Mouse (Mus musculus) kidney, adult 18-20 months (tissue): ENCODE data around the gene Mon2.
"Not testable (repeated sequence)": the region's sequence is repeated elsewhere in the genome, so short reads cannot be mapped to it uniquely, and the experiment has no call there.

Experiments used
- DNase-seq: peaks from one replicate; pipeline ENCODE4 v3.0.0; 2021

Mon2 gene

GRCm38 (mm10) chr10:123057082-123057481 is 19.2 kb downstream of the Mon2 start:
- no peak for DNase-seq

- DNase-seq, result no peak
Measured at GRCm38 (mm10) chr10:123056463-123056862, 19.8 kb downstream of the Mon2 start.

- DNase-seq, result no peak
Measured at GRCm38 (mm10) chr10:123055205-123056000, 20.9 kb downstream of the Mon2 start.

GRCm38 (mm10) chr10:123053557-123053956 is 22.7 kb downstream of the Mon2 start:
- DNase-seq, result no peak

- no peak for DNase-seq
Measured at GRCm38 (mm10) chr10:123052021-123052420, 24.3 kb downstream of the Mon2 start.

- no peak for DNase-seq
Measured at GRCm38 (mm10) chr10:123048730-123049129, 27.6 kb downstream of the Mon2 start.

GRCm38 (mm10) chr10:123039936-123040335 is 36.4 kb downstream of the Mon2 start:
- no peak for DNase-seq

- no peak for DNase-seq
Measured at GRCm38 (mm10) chr10:123032078-123032646, 44.1 kb downstream of the Mon2 start.

- no peak for DNase-seq
Measured at GRCm38 (mm10) chr10:123031449-123031848, 44.9 kb downstream of the Mon2 start.

- no peak for DNase-seq
Measured at GRCm38 (mm10) chr10:123030589-123030988, 45.7 kb downstream of the Mon2 start.

GRCm38 (mm10) chr10:123028949-123029348 is 47.4 kb downstream of the Mon2 start:
- no peak for DNase-seq

- DNase-seq, result not testable (repeated sequence)
Measured at GRCm38 (mm10) chr10:123026736-123027135, 49.6 kb downstream of the Mon2 start.

- no peak for DNase-seq
Measured at GRCm38 (mm10) chr10:123013435-123013834, 62.9 kb downstream of the Mon2 start.

- no peak for DNase-seq
Measured at GRCm38 (mm10) chr10:123011421-123011820, 64.9 kb downstream of the Mon2 start.

- no peak for DNase-seq
Measured at GRCm38 (mm10) chr10:123005237-123006185, 70.8 kb downstream of the Mon2 start.

GRCm38 (mm10) chr10:123004475-123005236 is 71.6 kb downstream of the Mon2 start:
- no peak for DNase-seq

GRCm38 (mm10) chr10:123001985-123002384 is 74.3 kb downstream of the Mon2 start:
- no peak for DNase-seq

- no peak for DNase-seq
Measured at GRCm38 (mm10) chr10:123001363-123001762, 74.9 kb downstream of the Mon2 start.

GRCm38 (mm10) chr10:122999356-122999755 is 76.9 kb downstream of the Mon2 start:
- DNase-seq, result no peak

- no peak for DNase-seq
Measured at GRCm38 (mm10) chr10:122997852-122998251, 78.5 kb downstream of the Mon2 start.

- DNase-seq, result no peak
Measured at GRCm38 (mm10) chr10:122994402-122995107, 81.8 kb downstream of the Mon2 start.

GRCm38 (mm10) chr10:122991648-122992047 is 84.7 kb downstream of the Mon2 start:
- no peak for DNase-seq
